Mouse (Mus musculus): ENCODE data around the gene Tbc1d10c.

The Tbc1d10c gene

DNA sequence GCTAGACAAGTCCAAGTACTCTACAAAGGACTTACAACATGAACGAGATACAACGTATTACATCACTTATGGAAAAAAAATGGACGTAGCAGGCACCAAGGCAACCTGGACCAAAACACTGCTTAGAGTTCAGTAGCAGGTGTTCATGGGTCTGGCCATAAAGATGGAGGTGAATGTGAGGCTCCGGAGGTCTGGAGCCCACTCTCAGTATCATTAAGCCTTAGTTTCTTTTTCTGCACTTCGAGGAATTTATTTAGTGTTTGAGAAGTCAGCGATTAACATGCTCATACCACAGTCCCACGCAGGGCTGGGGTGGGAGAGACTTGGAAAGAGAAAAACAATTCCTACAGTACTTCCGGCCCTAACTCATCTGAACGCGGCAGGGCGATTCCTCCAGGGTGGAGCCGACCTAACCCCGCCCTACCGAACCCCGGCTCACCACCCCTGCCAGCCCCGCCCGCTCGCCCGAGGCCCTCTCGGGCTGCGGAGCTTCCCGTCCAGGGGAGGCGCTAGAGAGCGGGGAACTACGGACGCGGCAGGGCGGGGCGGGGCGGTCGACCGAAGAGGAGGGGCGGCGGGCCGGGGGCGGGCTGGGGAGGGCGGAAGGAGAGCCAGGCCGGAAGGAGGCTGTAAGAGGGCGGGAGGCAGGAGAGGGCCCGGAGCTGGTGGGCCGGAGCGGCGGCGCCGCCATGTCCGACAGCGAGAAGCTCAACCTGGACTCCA, 605 bp upstream of the Tbc1d10c start, which contains the start of gene Ppp1ca:
Gene Ppp1ca (plus strand): TSS at position 538 of the 723 bp plus-strand sequence.
- peak in 1 of 2 experiments; percentile 91 for DNase-seq (ENCODE audit: low spot score in 2 of 2)

DNA sequence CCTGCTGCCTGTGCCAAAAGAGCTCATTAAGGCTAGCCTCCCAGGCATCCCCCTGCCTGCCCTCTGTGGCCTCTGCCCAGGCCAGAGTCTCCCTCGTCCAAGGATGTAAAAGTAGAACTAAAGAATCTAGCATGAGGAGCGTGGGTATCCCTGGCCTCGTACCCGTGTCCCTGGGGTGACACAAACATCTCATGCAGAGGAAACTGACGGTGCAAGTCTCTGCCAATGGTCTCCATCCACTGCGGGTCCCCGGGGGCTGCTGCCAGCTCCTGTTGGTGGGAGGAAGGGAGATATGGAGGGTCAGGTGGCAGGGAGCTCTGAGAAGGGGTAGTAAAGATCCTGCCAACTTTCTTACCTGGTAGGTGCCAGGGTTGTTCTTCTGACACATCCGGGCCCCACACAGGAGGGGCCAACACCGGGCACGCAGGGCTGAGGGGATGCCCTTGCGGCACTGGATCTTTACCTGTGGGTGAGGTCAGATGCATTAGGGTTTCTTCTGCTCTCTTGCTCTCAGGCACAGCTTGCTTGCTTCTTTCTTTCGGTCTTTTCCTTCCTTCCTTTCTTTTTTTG, 1.9 kb downstream of the Tbc1d10c start:
- DNase-seq (ENCODE audit: low spot score in 2 of 2), result no peak

DNA sequence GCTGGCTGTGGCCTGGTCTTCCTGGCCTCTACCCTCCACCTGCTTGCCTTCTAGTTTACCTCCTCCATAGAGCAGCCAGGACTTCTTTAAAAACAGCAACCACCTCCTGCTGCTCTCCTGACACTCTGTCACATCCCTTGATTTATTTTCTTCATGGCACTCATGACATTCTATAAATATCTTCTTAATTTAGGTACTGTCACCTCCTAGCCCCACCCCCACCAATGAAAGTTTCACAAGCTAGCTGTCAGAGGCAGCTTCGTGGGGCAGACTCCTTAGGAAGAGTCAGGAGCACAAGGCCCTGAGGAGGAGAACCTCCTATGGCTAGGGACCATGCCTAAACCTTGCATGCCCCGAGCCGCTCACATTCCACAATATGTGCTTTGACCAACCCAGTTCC, 3.8 kb downstream of the Tbc1d10c start:
- DNase-seq (ENCODE audit: low spot score in 2 of 2), result no peak

DNA sequence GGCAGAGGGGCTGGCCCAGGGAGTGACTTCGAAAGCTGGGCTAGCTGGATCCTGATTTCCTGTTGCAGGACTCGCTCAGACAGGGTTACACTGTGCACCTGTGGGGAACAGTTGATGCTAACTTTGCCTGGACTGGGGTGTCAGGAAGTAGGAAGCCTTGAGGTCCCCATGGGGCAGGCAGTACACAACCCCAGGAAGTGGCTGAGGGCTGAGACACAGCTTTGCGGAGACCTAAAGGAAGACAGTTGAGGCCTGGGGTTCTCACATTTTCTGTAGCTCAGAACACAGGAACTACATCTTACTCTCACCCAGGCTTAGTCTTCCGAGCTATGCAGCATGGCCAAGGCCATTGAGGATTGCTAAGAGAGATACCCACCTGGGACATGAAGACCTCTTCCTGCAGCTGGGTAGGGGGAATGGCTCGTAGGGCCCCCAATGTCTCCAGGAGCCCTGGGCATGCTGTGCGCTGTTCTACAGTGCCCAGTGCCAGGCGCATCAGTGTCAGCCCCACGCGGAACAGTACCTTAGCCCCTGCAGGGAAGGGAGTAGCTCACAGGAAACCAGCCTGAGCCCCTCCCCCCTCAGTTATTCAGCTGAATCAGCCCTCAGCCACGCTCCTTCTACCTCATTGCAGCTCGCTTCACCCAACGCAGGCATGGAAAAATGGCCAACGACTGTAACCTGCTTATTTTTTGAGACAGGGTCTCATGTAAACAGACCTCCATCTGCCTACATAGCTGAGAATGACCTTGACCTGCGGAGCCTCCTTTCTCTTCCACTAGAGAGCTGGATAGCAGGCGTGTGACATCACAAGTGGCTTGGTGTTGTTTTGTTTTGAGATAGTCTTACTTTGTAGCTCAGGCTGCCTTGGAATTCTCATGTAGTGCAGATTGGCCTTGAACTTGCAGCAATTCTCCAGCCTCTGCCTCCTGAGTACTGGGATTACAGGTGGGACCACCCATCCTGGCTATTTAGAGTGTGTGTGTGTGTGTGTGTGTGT, 5.8 kb downstream of the Tbc1d10c start:
- DNase-seq (ENCODE audit: low spot score in 2 of 2), result no peak

DNA sequence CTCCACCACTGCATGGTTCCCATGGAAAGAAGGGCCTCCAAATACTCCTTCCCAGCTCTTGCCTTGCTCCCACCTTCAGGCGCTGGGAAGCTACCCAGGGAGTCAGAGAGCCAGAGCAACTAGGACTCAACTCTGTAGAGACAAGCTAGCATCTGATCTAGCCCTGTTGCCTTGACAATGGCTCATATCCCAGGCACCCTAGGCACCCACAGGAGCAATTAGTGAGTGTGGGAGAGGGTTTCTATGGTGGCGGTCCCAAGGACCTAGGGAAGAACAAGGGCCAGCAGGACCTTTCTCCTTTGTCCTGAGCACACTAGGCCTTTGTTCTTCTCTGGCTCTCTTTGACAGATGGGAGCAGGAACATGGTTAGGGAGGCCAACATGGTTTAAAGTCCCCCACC, 7.4 kb downstream of the Tbc1d10c start:
- DNase-seq (ENCODE audit: low spot score in 2 of 2), result no peak

DNA sequence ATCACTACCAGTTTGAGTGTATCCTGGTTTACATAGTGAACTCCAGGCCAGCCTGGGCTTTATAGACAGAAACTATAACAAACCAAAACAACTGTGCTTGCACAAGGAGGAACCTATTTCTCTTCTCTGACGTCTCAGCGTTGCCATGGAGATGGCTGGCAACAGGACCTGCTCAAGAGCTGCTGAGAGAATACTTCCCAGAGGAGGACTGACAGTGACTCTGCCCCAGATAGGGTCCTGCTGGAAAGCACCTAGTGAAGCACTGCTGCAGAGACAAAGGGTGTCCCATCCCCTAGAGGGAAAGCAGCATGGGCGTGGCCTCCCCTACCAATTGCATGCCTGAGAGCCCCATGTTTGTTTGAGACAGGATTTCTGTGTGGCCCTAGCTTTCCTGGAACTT, 9.2 kb downstream of the Tbc1d10c start:
- peak in 1 of 2 experiments; percentile 83 for DNase-seq (ENCODE audit: low spot score in 2 of 2)

DNA sequence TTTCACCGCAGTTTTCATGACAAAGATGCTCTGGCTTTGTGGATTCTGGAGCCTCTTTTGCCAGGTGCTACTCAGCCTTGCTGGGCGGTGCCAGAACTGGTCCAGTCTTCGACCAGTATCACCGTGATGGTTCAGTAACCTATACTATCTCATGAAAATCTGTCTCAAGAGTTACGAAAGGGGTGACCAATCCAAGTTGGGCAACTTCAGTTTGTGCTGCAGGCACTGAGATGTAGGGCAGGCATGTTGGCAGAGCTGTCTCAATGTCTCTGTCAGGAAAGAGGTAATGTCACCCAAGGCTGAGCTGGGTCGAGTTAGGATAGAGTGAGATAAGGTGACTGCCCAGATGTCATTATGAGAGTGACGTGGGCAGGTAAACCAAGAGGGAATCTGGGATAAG, 10.7 kb downstream of the Tbc1d10c start:
- no peak for DNase-seq (ENCODE audit: low spot score in 2 of 2)

DNA sequence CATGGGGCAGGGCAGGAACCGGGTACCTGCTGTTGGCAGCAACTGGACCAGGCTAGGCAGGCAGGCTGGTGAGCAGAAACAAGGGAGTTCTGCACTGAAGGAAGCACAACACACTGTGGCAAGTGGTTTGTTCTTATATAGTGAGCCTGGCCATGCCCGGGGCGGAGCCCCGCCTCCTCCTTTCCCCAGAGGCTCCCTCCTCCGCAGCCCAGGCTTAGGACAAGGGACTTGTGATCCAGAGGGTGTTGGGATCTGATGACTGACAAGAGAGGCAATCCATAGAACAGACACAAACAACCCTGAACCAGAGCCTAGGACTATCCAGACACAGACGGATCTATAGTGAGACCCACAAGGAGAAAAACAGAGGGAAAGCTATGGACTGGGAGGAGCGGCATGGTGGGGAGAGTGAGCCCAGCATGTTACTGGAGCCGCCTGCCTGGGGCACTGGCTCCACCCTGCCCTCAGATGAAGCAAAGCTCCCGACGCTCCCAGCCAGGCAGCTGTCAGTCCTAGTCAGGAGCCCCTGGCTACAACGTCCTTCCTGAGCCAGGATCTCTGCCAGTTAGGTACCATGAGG, 15.6 kb downstream of the Tbc1d10c start, which contains the start of gene Carns1:
Gene Carns1 (minus strand): TSS at position 112 of the 580 bp plus-strand sequence.
- peak in 1 of 2 experiments; percentile 53 for DNase-seq (ENCODE audit: low spot score in 2 of 2)

DNA sequence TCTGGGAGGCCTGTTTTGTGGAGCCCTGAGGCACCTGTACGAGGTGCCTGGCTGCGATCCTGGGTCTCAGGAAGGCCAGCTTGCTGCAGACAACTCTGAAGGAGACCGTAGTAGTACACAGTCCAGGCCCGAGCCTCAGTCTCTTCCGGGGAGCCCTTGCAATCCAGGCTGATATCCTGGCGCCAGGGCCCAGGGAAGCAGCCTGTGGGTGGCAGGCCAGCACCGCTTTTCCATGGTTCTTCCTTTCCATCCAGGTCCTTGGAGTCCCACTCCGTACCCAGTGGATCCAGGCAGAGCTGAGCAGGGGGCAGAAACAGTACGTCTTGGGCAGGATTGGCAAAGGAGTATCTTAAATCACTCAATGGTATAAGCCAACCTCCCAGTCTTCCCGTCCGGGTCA, 18.2 kb downstream of the Tbc1d10c start:
- DNase-seq (ENCODE audit: low spot score in 2 of 2), result no peak

DNA sequence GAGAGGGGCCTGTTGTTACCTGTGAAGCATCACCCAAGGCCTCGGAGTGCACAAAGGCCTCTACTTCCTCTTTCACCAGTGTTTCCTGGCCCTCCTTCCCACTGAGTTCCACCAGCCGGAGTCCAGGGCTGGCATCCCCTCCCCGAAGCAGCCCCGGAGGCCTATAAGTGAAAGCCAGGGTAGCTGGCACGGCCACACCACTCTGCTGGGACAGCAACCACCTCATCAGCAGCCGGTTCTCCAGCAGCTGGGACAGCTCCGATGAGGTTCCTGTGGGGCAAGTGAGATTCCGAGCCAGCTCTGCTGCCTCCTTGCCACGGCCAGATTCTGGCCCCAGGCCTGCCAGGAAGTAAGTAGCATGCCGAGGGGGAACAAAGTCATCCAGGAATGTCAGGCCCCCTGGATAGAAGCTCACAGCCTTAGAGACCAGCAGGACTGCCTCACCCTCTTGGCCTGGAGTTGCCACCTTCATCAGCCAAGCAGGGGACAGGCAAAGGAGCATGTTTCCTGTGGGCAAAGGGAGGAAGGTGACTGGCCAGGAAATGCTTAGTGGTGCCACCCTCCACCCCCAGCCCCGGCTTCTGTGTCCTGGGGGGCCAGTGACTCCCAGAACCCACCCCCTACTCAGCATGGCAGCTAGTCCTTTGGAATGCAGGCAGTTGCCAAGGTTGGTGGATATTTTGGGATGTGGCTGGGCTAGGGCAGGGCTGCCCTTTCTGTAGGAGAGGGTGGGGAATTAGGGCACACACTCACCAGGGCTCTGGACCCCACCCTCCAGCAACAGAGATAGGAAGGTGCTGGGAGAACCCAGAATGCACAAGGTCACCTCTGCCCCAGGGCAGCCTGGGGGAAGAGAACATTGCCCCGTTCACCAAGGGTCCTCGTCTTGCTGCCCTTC, 19.4 kb downstream of the Tbc1d10c start:
- DNase-seq (ENCODE audit: low spot score in 2 of 2), result no peak

DNA sequence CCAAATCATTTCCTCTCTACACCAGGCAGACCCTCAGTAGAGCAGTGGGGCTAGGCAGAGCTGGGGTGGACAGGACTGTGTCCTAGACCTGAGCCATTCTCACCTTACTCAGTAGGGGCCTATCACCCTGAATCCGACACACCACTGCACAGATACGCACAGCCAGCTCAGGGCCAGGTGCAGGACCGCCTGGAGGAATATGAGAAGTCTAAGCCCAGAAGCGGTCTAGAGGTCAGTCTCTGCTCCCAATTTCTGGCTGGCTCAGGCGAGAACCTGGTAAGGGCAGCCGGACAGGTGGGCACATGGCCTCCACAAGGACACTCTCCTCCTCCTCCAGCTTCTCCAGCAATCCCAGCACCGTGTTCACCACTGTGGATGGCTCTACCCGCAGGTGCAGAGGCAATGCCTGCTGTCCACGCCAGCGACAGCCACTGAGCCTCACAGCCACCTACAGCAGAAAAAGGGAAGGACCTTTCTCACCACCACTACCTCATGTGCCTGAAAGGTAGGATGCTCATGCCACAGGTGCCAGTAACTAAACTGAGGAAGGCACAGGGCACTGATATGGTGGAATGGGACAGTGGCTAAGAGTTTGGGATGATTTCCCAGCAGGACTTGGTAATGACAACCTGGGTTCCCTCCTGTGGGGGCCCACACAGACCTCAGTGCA, 20.2 kb downstream of the Tbc1d10c start:
- DNase-seq (ENCODE audit: low spot score in 2 of 2), result no peak

DNA sequence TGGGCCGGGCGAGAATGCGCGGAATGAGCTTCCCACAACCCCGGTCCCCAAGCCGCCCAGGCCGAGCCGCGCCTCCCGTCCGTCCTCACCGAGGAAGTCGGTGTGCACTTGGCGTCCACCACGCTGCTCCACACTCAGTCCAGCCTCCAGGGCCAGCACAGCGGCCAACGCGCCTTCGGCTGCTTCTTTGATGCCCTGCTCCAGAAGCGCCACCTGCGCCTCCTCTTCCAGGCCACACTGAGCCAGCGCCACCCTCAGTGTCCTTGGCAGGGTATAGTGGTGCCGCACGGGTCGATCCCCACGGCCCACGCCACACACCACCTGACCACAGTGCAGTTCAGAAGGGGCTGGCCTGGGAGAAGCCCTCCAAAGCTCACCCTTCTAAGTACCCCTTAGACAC, 21.3 kb downstream of the Tbc1d10c start:
- DNase-seq (ENCODE audit: low spot score in 2 of 2), result no peak

DNA sequence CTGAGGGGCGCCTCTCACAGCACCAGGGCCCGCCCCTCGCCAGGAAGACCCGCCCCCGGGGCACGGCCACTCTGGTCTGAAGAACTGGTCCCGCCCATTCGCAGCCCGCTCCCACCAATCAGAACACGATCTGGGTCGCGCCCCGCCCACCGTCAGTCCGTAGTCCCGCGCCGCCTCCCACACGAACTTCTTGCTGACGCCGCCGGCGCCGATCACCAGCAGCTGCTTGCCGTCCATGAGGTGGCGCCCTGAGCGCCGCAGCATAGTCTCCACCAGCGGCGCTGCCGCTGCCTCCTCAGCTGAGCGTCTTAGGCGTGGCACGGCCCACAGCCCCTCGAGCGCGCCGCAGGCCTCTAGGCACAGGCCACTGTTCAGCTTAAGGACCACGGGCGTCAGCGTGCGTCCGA, 21.7 kb downstream of the Tbc1d10c start:
- DNase-seq (ENCODE audit: low spot score in 2 of 2), result peak; percentile 98 to 100

DNA sequence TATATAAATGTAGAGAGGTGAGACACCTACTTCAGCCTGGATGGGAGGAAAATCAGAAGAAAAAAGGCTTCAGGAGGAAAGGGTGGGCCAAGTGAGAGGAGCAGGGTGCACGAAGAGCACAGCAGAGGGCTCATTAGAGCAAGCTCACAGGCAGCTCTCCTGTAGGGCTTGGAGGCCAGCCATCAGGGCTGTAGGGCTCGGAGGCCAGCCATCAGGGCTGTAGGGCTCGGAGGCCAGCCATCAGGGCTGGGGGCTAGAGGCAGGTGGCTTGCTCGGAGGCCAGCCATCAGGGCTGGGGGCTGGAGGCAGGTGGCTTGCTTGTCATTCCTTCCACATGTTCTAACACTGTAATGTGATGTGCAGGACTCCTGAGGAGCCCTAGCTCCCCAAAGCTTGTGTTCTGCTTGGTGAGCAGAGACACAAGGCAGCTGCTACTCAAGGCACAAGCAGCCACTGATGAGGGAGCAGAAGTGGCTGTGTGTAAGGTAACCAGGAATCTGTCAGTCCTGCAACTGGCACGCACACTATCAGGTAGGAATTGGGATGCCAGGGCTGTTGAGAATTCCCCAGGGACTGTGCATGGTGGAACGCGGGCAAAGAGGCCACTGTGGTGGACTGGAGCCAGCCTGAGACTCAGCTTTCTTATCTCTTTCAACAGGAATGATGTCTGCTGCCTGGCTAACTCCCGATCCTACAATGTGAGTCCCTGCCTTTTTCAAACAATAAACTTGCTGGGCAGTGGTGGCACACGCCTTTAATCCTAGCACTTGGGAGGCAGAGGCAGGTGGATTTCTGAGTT, 24.2 kb downstream of the Tbc1d10c start:
- DNase-seq (ENCODE audit: low spot score in 2 of 2), result no peak

DNA sequence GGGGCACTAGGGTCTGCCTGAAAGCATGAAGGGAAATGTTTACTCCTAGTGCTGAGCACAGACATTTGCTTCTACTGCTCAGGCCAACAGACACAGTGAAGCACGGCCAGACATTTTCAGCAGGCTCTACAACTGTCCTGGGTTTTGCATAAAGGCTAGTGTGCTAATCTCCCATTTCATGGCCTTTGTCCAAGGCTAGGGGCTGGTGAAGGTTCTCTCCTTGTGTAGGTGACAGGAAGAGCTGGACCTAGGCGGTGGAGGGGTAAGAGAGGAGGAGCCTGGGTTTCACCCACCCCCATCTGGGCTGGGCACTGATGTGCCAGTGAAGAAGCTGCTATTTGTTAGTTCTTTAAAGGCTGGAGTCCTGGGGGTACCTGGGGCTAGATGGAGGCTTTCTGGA, 26.4 kb downstream of the Tbc1d10c start:
- no peak for DNase-seq (ENCODE audit: low spot score in 2 of 2)

DNA sequence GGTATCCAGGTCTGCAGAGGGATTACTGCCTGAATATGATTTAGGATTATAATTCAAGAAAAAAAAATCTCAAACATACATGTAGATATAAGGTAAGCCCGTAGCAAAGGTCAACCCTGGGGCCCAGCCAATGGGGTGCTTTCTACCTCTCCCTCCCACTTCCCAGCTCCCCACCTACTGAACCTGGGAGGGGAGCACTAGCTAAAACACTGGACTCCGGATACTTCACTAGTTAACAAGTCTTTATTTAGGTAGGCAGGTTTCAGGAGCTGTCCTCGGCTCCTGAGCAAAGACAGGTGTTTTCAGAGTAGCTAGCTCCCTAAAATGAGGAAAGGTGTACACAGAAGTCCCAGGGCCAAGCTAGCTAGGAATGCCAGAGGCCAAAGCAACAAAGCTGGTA, 27.0 kb downstream of the Tbc1d10c start:
- DNase-seq (ENCODE audit: low spot score in 2 of 2), result no peak

DNA sequence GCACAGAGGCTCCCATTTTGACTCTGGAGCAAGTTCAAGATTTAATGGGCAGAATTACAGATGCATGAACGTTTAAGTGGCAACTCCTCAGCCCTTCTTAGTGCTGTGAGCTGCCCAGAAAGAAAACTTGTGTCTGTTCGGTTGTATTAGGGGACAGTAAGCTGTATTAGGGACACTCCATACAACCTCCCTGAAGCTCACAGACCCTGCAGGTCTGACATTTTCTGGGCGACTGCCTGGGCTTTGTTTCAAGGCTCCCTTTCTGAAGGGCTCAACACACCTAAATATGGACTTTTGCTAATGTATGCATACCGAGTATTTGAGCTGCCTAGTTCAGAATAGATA, 27.6 kb downstream of the Tbc1d10c start:
- DNase-seq (ENCODE audit: low spot score in 2 of 2), result no peak

DNA sequence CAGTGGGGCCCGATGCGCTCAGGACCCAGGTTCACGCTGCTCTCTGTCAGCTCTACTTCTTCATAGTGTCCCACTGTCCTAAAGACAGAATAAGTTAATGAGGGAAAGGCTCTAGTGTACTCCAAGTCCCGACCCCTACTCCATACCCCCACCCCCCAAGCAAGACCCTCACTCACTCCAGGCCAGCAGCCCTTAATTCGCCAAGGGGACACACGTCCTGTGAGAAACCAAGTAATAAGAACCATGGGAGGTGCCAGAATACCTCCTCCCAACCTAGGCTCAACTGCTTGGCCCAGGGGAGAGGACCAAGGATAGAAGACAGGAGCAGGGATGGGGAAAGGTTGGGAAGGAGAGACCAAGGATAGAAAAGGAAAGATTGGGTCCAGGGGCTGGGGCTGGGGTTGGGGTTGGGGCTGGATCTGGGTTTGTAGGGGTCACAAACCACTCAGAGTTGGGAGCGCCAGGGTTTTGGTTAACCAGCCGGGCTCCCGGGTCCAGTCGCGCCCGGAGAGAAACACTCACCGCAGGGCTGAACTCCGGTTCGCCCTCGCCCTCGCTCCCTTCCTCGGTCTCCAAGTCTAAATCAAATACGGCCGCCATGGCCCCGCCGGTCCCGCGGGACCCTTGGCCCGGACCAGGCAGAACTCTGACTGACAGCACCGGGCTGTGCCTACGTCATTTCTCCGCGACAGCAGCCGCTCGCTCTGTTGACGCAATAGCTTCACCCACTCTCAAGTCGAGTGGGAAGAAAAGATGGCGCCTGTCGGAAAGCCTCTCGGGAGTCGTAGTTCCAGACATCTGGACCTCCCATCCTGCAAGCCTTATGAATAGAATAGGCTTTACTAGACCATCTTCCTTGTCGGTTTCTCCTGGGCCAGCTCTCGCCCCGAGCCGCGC, 28.2 kb downstream of the Tbc1d10c start, which contains the start of gene Rps6kb2:
Gene Rps6kb2 (minus strand): TSS at position 709 of the 897 bp plus-strand sequence.
- peak; percentile 94 to 98 for DNase-seq (ENCODE audit: low spot score in 2 of 2)

Measured in left cerebral cortex, adult 9 months (tissue).